Mouse (Mus musculus) MEL (cell line): ENCODE data around the gene Il6st. TPM values are rescaled to one million over a fixed set of nuclear protein-coding genes. Genes with fewer than 3 reads are reported as not detected.

Source experiments
- DNase-seq: peaks from one replicate; pipeline ENCODE4 v3.0.0; 2011; ENCODE audit warnings: low read depth, low spot score
- H3K27ac ChIP-seq: 2 replicates; pipeline ENCODE4 v1.5.1; 2012; ENCODE audit warnings: low read depth, mild to moderate bottlenecking, control low read depth, low read length, moderate library complexity; ENCODE audit not compliant: control insufficient read depth
- H3K27me3 ChIP-seq, 2 experiments: fragments of 150-350 bp in 1 of 2; sonication (generic) in 1 of 2; 2 replicates each; pipeline ENCODE4 v1.6.1; 2012; ENCODE audit warnings: low read length in 2 of 2, mild to moderate bottlenecking in 2 of 2, improper control_type of control experiment in 1 of 2, moderate library complexity in 1 of 2; ENCODE audit not compliant: insufficient read depth in 2 of 2, control insufficient read depth in 1 of 2
- H3K36me3 ChIP-seq, 2 experiments: 2 replicates each; pipeline ENCODE4 v1.6.1; 2012 to 2014; ENCODE audit warnings: low read length in 2 of 2, improper control_type of control experiment in 1 of 2, inconsistent platforms in 1 of 2, mild to moderate bottlenecking in 1 of 2; ENCODE audit not compliant: insufficient read depth in 2 of 2, control insufficient read depth in 1 of 2
- H3K4me1 ChIP-seq, 2 experiments: fragments of 150-350 bp in 1 of 2; sonication (generic) in 1 of 2; 2 replicates each; pipeline ENCODE4 v1.6.1; 2012; ENCODE audit warnings: low read length in 2 of 2, improper control_type of control experiment in 1 of 2, mild to moderate bottlenecking in 1 of 2; ENCODE audit not compliant: insufficient read depth in 2 of 2, control insufficient read depth in 1 of 2
- H3K4me3 ChIP-seq, 2 experiments: fragments of 150-350 bp in 1 of 2; sonication (generic) in 1 of 2; 2 replicates each; pipeline ENCODE4 v1.5.1; 2012; ENCODE audit warnings: low read depth in 2 of 2, low read length in 2 of 2, mild to moderate bottlenecking in 2 of 2, moderate library complexity in 2 of 2, control low read depth in 1 of 2, improper control_type of control experiment in 1 of 2; ENCODE audit not compliant: control insufficient read depth in 1 of 2, insufficient read depth in 1 of 2
- H3K79me2 ChIP-seq: 2 replicates; pipeline ENCODE4 v1.6.1; 2012; ENCODE audit warnings: mild to moderate bottlenecking, low read length, moderate library complexity; ENCODE audit not compliant: control insufficient read depth, poor library complexity, insufficient read depth
- H3K9ac ChIP-seq: 2 replicates; pipeline ENCODE4 v1.6.1; 2012; ENCODE audit warnings: low read depth, mild to moderate bottlenecking, control low read depth, low read length, moderate library complexity; ENCODE audit not compliant: control insufficient read depth, poor library complexity, severe bottlenecking
- H3K9me3 ChIP-seq: fragments of 150-350 bp; sonication (generic); replicated peaks from 2 replicates; pipeline ENCODE4 v1.6.1; 2012; ENCODE audit warnings: mild to moderate bottlenecking, low read length, improper control_type of control experiment, moderate library complexity; ENCODE audit not compliant: insufficient read depth
- BHLHE40 ChIP-seq: IDR thresholded peaks from 2 replicates; pipeline ENCODE4 v1.6.1; 2012; ENCODE audit warnings: low read depth, mild to moderate bottlenecking, inconsistent platforms, low read length, improper control_type of control experiment, borderline replicate concordance
- CHD1 ChIP-seq: IDR thresholded peaks from 2 replicates; pipeline ENCODE4 v1.6.1; 2012; ENCODE audit warnings: low read depth, mild to moderate bottlenecking, inconsistent platforms, low read length, improper control_type of control experiment
- CHD2 ChIP-seq: IDR thresholded peaks from 2 replicates; pipeline ENCODE4 v1.6.1; 2011; ENCODE audit warnings: low read length, improper control_type of control experiment
- E2F4 ChIP-seq: IDR thresholded peaks from 2 replicates; pipeline ENCODE4 v1.6.1; 2011; ENCODE audit warnings: low read depth, low read length, improper control_type of control experiment, borderline replicate concordance
- ELF1 ChIP-seq: IDR thresholded peaks from 2 replicates; pipeline ENCODE4 v1.6.1; 2014; ENCODE audit warnings: low read depth, mild to moderate bottlenecking, inconsistent platforms, low read length, improper control_type of control experiment, moderate library complexity
- EP300 ChIP-seq, 2 experiments: IDR thresholded peaks; 2 replicates each; pipeline ENCODE4 v1.6.1; 2011; ENCODE audit warnings: improper control_type of control experiment in 2 of 2, low read length in 2 of 2, low read depth in 1 of 2, mild to moderate bottlenecking in 1 of 2
- ETS1 ChIP-seq: IDR thresholded peaks from 2 replicates; pipeline ENCODE4 v1.6.1; 2012; ENCODE audit warnings: low read depth, mild to moderate bottlenecking, inconsistent platforms, low read length, improper control_type of control experiment, moderate library complexity
- GATA1 ChIP-seq: IDR thresholded peaks from 2 replicates; pipeline ENCODE4 v1.6.1; 2011; ENCODE audit warnings: low read depth, low read length, improper control_type of control experiment
- KAT2A ChIP-seq: conservative IDR thresholded peaks from 2 replicates; pipeline ENCODE4 v1.6.1; 2012; ENCODE audit warnings: low read depth, low read length, improper control_type of control experiment, inconsistent platforms
- MAFK ChIP-seq: IDR thresholded peaks from 2 replicates; pipeline ENCODE4 v1.6.1; 2011; ENCODE audit warnings: low read depth, mild to moderate bottlenecking, low read length, improper control_type of control experiment, borderline replicate concordance
- MAX ChIP-seq: IDR thresholded peaks from 2 replicates; pipeline ENCODE4 v1.6.1; 2011; ENCODE audit warnings: low read length, improper control_type of control experiment
- MAZ ChIP-seq: IDR thresholded peaks from 2 replicates; pipeline ENCODE4 v1.6.1; 2012; ENCODE audit warnings: low read depth, mild to moderate bottlenecking, inconsistent platforms, low read length, improper control_type of control experiment
- MEF2A ChIP-seq: IDR thresholded peaks from 2 replicates; pipeline ENCODE4 v1.6.1; 2014; ENCODE audit warnings: low read depth, mild to moderate bottlenecking, inconsistent platforms, low read length, improper control_type of control experiment; ENCODE audit not compliant: poor library complexity, insufficient replicate concordance, severe bottlenecking; ENCODE audit errors: extremely low read depth
- MYB ChIP-seq: IDR thresholded peaks from 2 replicates; pipeline ENCODE4 v1.6.1; 2011; ENCODE audit warnings: mild to moderate bottlenecking, low read depth, low read length, improper control_type of control experiment
- NELFE ChIP-seq: IDR thresholded peaks from 2 replicates; pipeline ENCODE4 v1.6.1; 2011; ENCODE audit warnings: low read depth, low read length, improper control_type of control experiment
- NRF1 ChIP-seq: IDR thresholded peaks from 2 replicates; pipeline ENCODE4 v1.6.1; 2014; ENCODE audit warnings: low read depth, mild to moderate bottlenecking, inconsistent platforms, low read length, improper control_type of control experiment, moderate library complexity; ENCODE audit not compliant: poor library complexity, insufficient read depth, severe bottlenecking
- POLR2A ChIP-seq, 2 experiments: IDR thresholded peaks; 2 replicates each; pipeline ENCODE4 v1.6.1; 2011 to 2012; ENCODE audit warnings: low read length in 2 of 2, mild to moderate bottlenecking in 2 of 2, control low read depth in 1 of 2, improper control_type of control experiment in 1 of 2, low read depth in 1 of 2, moderate library complexity in 1 of 2; ENCODE audit not compliant: control insufficient read depth in 1 of 2, insufficient read depth in 1 of 2, poor library complexity in 1 of 2
- POLR2AphosphoS2 ChIP-seq: IDR thresholded peaks from 2 replicates; pipeline ENCODE4 v1.6.1; 2011; ENCODE audit warnings: low read length, improper control_type of control experiment
- RAD21 ChIP-seq: IDR thresholded peaks from 2 replicates; pipeline ENCODE4 v1.6.1; 2011; ENCODE audit warnings: mild to moderate bottlenecking, low read depth, low read length, improper control_type of control experiment
- SIN3A ChIP-seq: IDR thresholded peaks from 2 replicates; pipeline ENCODE4 v1.6.1; 2012; ENCODE audit warnings: low read length, improper control_type of control experiment, inconsistent platforms
- SMC3 ChIP-seq: IDR thresholded peaks from 2 replicates; pipeline ENCODE4 v1.6.1; 2011; ENCODE audit warnings: low read depth, low read length, improper control_type of control experiment
- TAL1 ChIP-seq: IDR thresholded peaks from 2 replicates; pipeline ENCODE4 v1.6.1; 2012; ENCODE audit warnings: mild to moderate bottlenecking, inconsistent platforms, low read length, moderate library complexity, mixed read lengths
- TBP ChIP-seq: IDR thresholded peaks from 2 replicates; pipeline ENCODE4 v1.8.0; 2011; ENCODE audit warnings: low read depth, low read length, improper control_type of control experiment
- TCF12 ChIP-seq: IDR thresholded peaks from 2 replicates; pipeline ENCODE4 v1.6.1; 2014; ENCODE audit warnings: low read depth, mild to moderate bottlenecking, inconsistent platforms, low read length, improper control_type of control experiment, moderate library complexity
- UBTF ChIP-seq: IDR thresholded peaks from 2 replicates; pipeline ENCODE4 v1.6.1; 2012; ENCODE audit warnings: low read depth, mild to moderate bottlenecking, inconsistent platforms, low read length, improper control_type of control experiment, moderate library complexity, borderline replicate concordance; ENCODE audit not compliant: insufficient read depth
- USF1 ChIP-seq: IDR thresholded peaks from 2 replicates; pipeline ENCODE4 v1.6.1; 2014; ENCODE audit warnings: low read depth, mild to moderate bottlenecking, inconsistent platforms, low read length, improper control_type of control experiment, moderate library complexity
- USF2 ChIP-seq, 2 experiments: IDR thresholded peaks; 2 replicates each; pipeline ENCODE4 v1.6.1; 2011 to 2012; ENCODE audit warnings: improper control_type of control experiment in 2 of 2, low read length in 2 of 2, borderline replicate concordance in 1 of 2, inconsistent platforms in 1 of 2, low read depth in 1 of 2, mild to moderate bottlenecking in 1 of 2; ENCODE audit not compliant: insufficient read depth in 1 of 2
- ZC3H11A ChIP-seq: IDR thresholded peaks from 2 replicates; pipeline ENCODE4 v1.6.1; 2012; ENCODE audit warnings: low read depth, mild to moderate bottlenecking, inconsistent platforms, low read length, improper control_type of control experiment
- ZMIZ1 ChIP-seq: IDR thresholded peaks from 2 replicates; pipeline ENCODE4 v1.6.1; 2012; ENCODE audit warnings: low read depth, mild to moderate bottlenecking, inconsistent platforms, low read length, improper control_type of control experiment, moderate library complexity
- ZNF384 ChIP-seq: IDR thresholded peaks from 2 replicates; pipeline ENCODE4 v1.6.1; 2012; ENCODE audit warnings: low read depth, mild to moderate bottlenecking, inconsistent platforms, low read length, improper control_type of control experiment
- polyA plus RNA-seq, 2 experiments: library from polyadenylated mRNA; stranded (reverse) in 1 of 2; unstranded in 1 of 2; fragments of >175 nt in 1 of 2; fragments of >200 nt in 1 of 2; gene quantifications; 2 replicates each; pipeline versions ENCODE4 v1.2.1 to v1.2.4; 2012; ENCODE audit warnings: low replicate concordance in 2 of 2, low read depth in 1 of 2; ENCODE audit not compliant: insufficient read length in 2 of 2, insufficient read depth in 1 of 2, missing spikeins in 1 of 2
- total RNA-seq: library from RNA; depleted of rRNA; stranded (reverse); fragments of 300-350 nt; gene quantifications from 2 replicates; pipeline ENCODE4 v1.2.3, GENCODE M21; 2012

The Il6st gene
- total and polyA plus RNA-seq, 3 experiments, result 1.7 to 3.7 TPM; not detected in 1

GRCm38 (mm10) chr13:112479926-112480325 lies 16.1 kb downstream of the Il6st start:
- Histone ChIP-seq H3K27ac (no peak overlapping the region), H3K36me3 (no peaks in the 10 kb centered on the region), H3K9ac (no peak overlapping the region), H3K27me3 (no peaks in the 10 kb centered on the region), H3K4me3 (no peak overlapping the region), H3K4me1 (no peaks in the 10 kb centered on the region), H3K79me2 (no peaks in the 10 kb centered on the region), H3K9me3 (no peaks in the 10 kb centered on the region)
- TF ChIP-seq MAZ (no peak), NELFE (no peak), MAX (no peak), SIN3A (no peak), ZMIZ1 (no peak), TAL1 (no peak), ETS1 (no peak), POLR2AphosphoS2 (no peak), CHD1 (no peak), CHD2 (no peak), SMC3 (no peak), ELF1 (no peak), NRF1 (no peak), EP300 (IDR thresholded peaks at IDR 0.05; ENCODE audit: low read depth in 1 of 2, low read length in 2 of 2) (no peak), TCF12 (no peak), BHLHE40 (no peak), MAFK (no peak), ZNF384 (no peak), MYB (no peak)
- no peak for DNase-seq

- Histone ChIP-seq H3K27me3 (no peaks in the 10 kb centered on the region), H3K79me2 (no peaks in the 10 kb centered on the region), H3K27ac (no peak overlapping the region), H3K4me1 (no peaks in the 10 kb centered on the region), H3K9me3 (no peaks in the 10 kb centered on the region), H3K9ac (no peak overlapping the region), H3K36me3 (no peaks in the 10 kb centered on the region), H3K4me3 (no peak overlapping the region)
- TF ChIP-seq TCF12 (no peak), MAZ (no peak), GATA1 (no peak), EP300 (IDR thresholded peaks at IDR 0.05; ENCODE audit: low read depth in 1 of 2, low read length in 2 of 2) (no peak), RAD21 (no peak), POLR2A (IDR thresholded peaks at IDR 0.05; ENCODE audit: control insufficient read depth in 1 of 2, insufficient read depth in 1 of 2, low read depth in 1 of 2, low read length in 2 of 2, poor library complexity in 1 of 2) (no peak), ZMIZ1 (no peak), CHD1 (no peak), UBTF (no peak), E2F4 (no peak), KAT2A (no peak), USF1 (no peak), MEF2A (no peak), SIN3A (no peak), CHD2 (no peak), ZC3H11A (no peak), MAX (no peak), ELF1 (no peak), USF2 (IDR thresholded peaks at IDR 0.05; ENCODE audit: borderline replicate concordance in 1 of 2, insufficient read depth in 1 of 2, low read depth in 1 of 2, low read length in 2 of 2) (no peak), TBP (no peak)
- DNase-seq, result no peak
Measured at GRCm38 (mm10) chr13:112482525-112482924, 18.7 kb downstream of the Il6st start.
